Mouse (Mus musculus) C2C12 (cell line): ENCODE results near the gene Itga8.

Source experiments
- CTCF ChIP-seq: IDR thresholded peaks from one replicate; pipeline ENCODE4 v1.5.1; 2011; ENCODE audit not compliant: control insufficient read depth, insufficient read depth, insufficient read length
- MAX ChIP-seq: IDR thresholded peaks from one replicate; pipeline ENCODE4 v1.6.1; 2011; ENCODE audit warnings: mild to moderate bottlenecking, control low read depth
- MYOD1 ChIP-seq: IDR thresholded peaks from one replicate; pipeline ENCODE4 v1.6.1; 2011; ENCODE audit warnings: low read depth; ENCODE audit not compliant: control insufficient read depth, insufficient read length
- USF1 ChIP-seq: IDR thresholded peaks from one replicate; pipeline ENCODE4 v1.6.1; 2011; ENCODE audit warnings: low read depth, mild to moderate bottlenecking, control low read depth, moderate library complexity

GRCm38 (mm10) chr2:12090993-12091392 is 210.7 kb downstream of the Itga8 start:
- no peak for TF ChIP-seq USF1
- TF ChIP-seq MAX, result no peak
- TF ChIP-seq MYOD1, result no peak
- no peak for TF ChIP-seq CTCF
